Mouse (Mus musculus): ENCODE data around the gene Aox4. TPM values are rescaled to one million over a fixed set of nuclear protein-coding genes. Genes with fewer than 3 reads are reported as not detected.

Gene Aox4
- polyA plus RNA-seq, 1 experiment = 0.22 TPM

GRCm38 (mm10) chr1:58303726-58304125 lies 93.5 kb downstream of the Aox4 start:
- no peak for DNase-seq (ENCODE audit: low read depth)
- no peak for TF ChIP-seq POLR2A (IDR thresholded peaks at IDR 0.05; ENCODE audit: borderline replicate concordance, extremely low read depth, insufficient read depth, insufficient read length, poor library complexity, severe bottlenecking)
- TF ChIP-seq CTCF (IDR thresholded peaks at IDR 0.05; ENCODE audit: borderline replicate concordance, extremely low read depth, insufficient read depth, insufficient read length) = no peak

- TF ChIP-seq POLR2A (IDR thresholded peaks at IDR 0.05; ENCODE audit: borderline replicate concordance, extremely low read depth, insufficient read depth, insufficient read length, poor library complexity, severe bottlenecking) (no peak), CTCF (IDR thresholded peaks at IDR 0.05; ENCODE audit: borderline replicate concordance, extremely low read depth, insufficient read depth, insufficient read length) (no peak)
- DNase-seq (ENCODE audit: low read depth) = peak; percentile 19
These were observed 94.1 kb downstream of the Aox4 start for GRCm38 (mm10) chr1:58304296-58304695.

DNA sequence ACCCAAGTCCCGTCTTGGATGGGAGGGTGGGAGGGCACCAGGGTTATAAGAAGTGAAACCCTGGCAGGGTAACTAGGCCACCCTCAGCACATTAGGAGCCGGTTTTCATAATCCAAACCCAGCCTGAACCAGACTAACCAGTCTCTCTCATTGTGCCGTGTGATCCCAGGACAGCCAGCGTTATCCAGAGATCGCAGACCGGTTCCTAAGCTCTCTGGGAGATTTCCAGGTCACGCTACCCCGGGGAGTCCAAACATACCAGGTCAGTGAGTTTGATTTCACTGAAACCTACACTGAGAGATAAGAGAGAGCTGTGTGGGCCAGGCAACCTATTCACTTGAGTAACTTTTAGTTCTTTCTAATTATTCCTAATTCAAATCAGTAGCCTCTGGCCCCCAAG lies 97.0 kb downstream of the Aox4 start:
- TF ChIP-seq POLR2A (IDR thresholded peaks at IDR 0.05; ENCODE audit: borderline replicate concordance, extremely low read depth, insufficient read depth, insufficient read length, poor library complexity, severe bottlenecking) (no peak), CTCF (IDR thresholded peaks at IDR 0.05; ENCODE audit: borderline replicate concordance, extremely low read depth, insufficient read depth, insufficient read length) (no peak)

DNA sequence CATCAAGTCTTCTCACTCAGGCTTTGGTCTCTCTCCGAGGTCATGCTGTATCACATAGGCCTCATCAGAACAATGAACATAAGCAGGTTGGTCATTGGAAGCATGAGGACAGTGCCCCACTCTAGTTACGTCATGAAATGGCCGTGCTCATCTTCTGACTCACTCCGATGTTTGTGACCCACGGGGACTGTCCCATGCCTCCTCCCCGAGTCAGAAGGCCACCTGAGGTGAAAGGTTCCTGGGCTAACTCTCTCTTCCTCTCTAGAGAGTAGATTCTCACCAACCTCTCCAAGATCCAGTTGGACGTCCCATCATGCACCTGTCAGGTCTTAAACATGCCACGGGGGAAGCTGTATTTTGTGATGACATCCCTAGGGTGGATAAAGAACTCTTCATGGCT lies 98.4 kb downstream of the Aox4 start:
- no peak for TF ChIP-seq POLR2A (IDR thresholded peaks at IDR 0.05; ENCODE audit: borderline replicate concordance, extremely low read depth, insufficient read depth, insufficient read length, poor library complexity, severe bottlenecking)
- TF ChIP-seq CTCF (IDR thresholded peaks at IDR 0.05; ENCODE audit: borderline replicate concordance, extremely low read depth, insufficient read depth, insufficient read length) = no peak
- no peak for DNase-seq (ENCODE audit: low read depth)

More for the DNA sequence above, 97.0 kb downstream of the Aox4 start:
- no peak for DNase-seq (ENCODE audit: low read depth)

- DNase-seq (ENCODE audit: low read depth) = no peak
These were observed 99.7 kb downstream of the Aox4 start for GRCm38 (mm10) chr1:58309853-58310252.

GRCm38 (mm10) chr1:58311221-58311864 lies 101.1 kb downstream of the Aox4 start:
- TF ChIP-seq CTCF (IDR thresholded peaks at IDR 0.05; ENCODE audit: borderline replicate concordance, extremely low read depth, insufficient read depth, insufficient read length) (no peak), POLR2A (IDR thresholded peaks at IDR 0.05; ENCODE audit: borderline replicate concordance, extremely low read depth, insufficient read depth, insufficient read length, poor library complexity, severe bottlenecking) (no peak)
- DNase-seq (ENCODE audit: low read depth) = no peak

More at GRCm38 (mm10) chr1:58309853-58310252, 99.7 kb downstream of the Aox4 start:
- TF ChIP-seq POLR2A (IDR thresholded peaks at IDR 0.05; ENCODE audit: borderline replicate concordance, extremely low read depth, insufficient read depth, insufficient read length, poor library complexity, severe bottlenecking) (no peak), CTCF (IDR thresholded peaks at IDR 0.05; ENCODE audit: borderline replicate concordance, extremely low read depth, insufficient read depth, insufficient read length) (no peak)

DNA sequence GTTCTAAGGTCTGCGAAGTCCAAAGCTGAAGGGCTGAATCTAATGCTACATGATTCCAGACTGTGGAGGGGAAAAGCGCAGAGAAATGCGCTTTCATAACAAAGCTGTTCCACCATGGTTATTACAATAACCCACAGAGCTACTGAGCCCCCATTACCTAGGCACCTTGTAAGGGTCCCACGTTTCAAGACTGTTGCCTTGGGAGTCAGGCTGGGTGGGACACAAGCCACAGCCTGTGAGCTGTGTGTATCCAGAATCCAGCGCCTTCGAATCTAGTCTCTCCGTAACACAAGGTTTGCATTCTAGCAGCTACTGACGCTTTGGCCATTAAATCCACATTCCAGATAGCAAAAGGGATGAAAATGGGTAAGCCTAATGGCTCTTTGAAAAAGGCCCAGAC lies 103.0 kb downstream of the Aox4 start:
- DNase-seq (ENCODE audit: low read depth) = no peak
- no peak for TF ChIP-seq CTCF (IDR thresholded peaks at IDR 0.05; ENCODE audit: borderline replicate concordance, extremely low read depth, insufficient read depth, insufficient read length)
- TF ChIP-seq POLR2A (IDR thresholded peaks at IDR 0.05; ENCODE audit: borderline replicate concordance, extremely low read depth, insufficient read depth, insufficient read length, poor library complexity, severe bottlenecking) = no peak

- TF ChIP-seq CTCF (IDR thresholded peaks at IDR 0.05; ENCODE audit: borderline replicate concordance, extremely low read depth, insufficient read depth, insufficient read length) (no peak), POLR2A (IDR thresholded peaks at IDR 0.05; ENCODE audit: borderline replicate concordance, extremely low read depth, insufficient read depth, insufficient read length, poor library complexity, severe bottlenecking) (no peak)
- DNase-seq (ENCODE audit: low read depth) = no peak
These were observed 105.3 kb downstream of the Aox4 start for GRCm38 (mm10) chr1:58315532-58315931.

Other genes starting within 250 kb of the Aox4 start
- 5.3 and 6.8 TPM in 2 replicates for gene Sgo2a, start 214.4 kb upstream of the Aox4 start, polyA plus RNA-seq (2012; rRNA removed)
- gene Kctd18, start 191.4 kb upstream of the Aox4 start, polyA plus RNA-seq (2012; rRNA removed) = 31.4 and 33.5 TPM in 2 replicates
- gene Aox1, start 180.5 kb upstream of the Aox4 start, polyA plus RNA-seq (2012; rRNA removed) = 0.29 and 0.44 TPM in 2 replicates
- 0.18 and 0.64 TPM in 2 replicates for gene Aox3, start 97.3 kb upstream of the Aox4 start, polyA plus RNA-seq (2012; rRNA removed)
- 0.01 and 0.04 TPM in 2 replicates for gene Aox2, start 67.9 kb downstream of the Aox4 start, polyA plus RNA-seq (2012; rRNA removed)
- 137 and 151 TPM in 2 replicates for gene Bzw1, start 182.5 kb downstream of the Aox4 start, polyA plus RNA-seq (2012; rRNA removed)
- gene Clk1, start 213.7 kb downstream of the Aox4 start, polyA plus RNA-seq (2012; rRNA removed) = 204 and 259 TPM in 2 replicates
- 44.8 and 49.3 TPM in 2 replicates for gene Nif3l1, start 234.8 kb downstream of the Aox4 start, polyA plus RNA-seq (2012; rRNA removed)
- gene Ppil3, start 235.1 kb downstream of the Aox4 start, polyA plus RNA-seq (2012; rRNA removed) = 32.6 and 34.6 TPM in 2 replicates